Mouse (Mus musculus): ENCODE measurements around the gene Fuca1. TPM values are rescaled to one million over a fixed set of nuclear protein-coding genes. Genes with fewer than 3 reads are reported as not detected.

Gene Fuca1
- total and polyA plus RNA-seq, 3 experiments: 32.6 to 77.6 (median 66.5) TPM

GRCm38 (mm10) chr4:135986943-135987710 lies 66.6 kb downstream of the Fuca1 start, which contains the start of gene Pithd1:
Gene Pithd1, minus strand, starts transcription at chr4:135987264.
- peaks cover 18 to 30% of the 10 kb centered on the region in 2 experiments for H3K36me3 ChIP-seq (replicated peaks in 1 of 2; ENCODE audit: control insufficient read depth in 1 of 2, insufficient read depth in 1 of 2, low read length in 1 of 2)
- H3K4me2 ChIP-seq (ENCODE audit: insufficient read depth, low read depth, poor library complexity, severe bottlenecking): peak within 1 kb of the TSS; percentile 82
- peak within 1 kb of the TSS; percentile 96 to 99 (median 96) for H3K4me3 ChIP-seq (replicated peaks in 1 of 3; ENCODE audit: low read depth in 2 of 3, low read length in 2 of 3, poor library complexity in 1 of 3)
- peak within 1 kb of the TSS; percentile 70 for H3K9ac ChIP-seq (ENCODE audit: insufficient read depth, low read depth)
- H3K27me3 ChIP-seq (replicated peaks): no peaks in the 10 kb centered on the region
- peak within 1 kb of the TSS; percentile 14; the same call in 1 of the 2 replicates for H3K27ac ChIP-seq (ENCODE audit: insufficient read depth, low read depth)
- peaks cover 2 to 26% of the 10 kb centered on the region in 2 experiments; a peak in 2 of 4 replicates for H3K4me1 ChIP-seq (ENCODE audit: control insufficient read depth in 1 of 2, insufficient read depth in 2 of 2)
- in situ Hi-C loops (cut with MboI; ENCODE audit: low pct_ligation_motif_present, low pct_unique_long_range_greater_than_20kb, low sequenced_read_pairs) (loop anchor here (5.0 kb wide), 1 partner anchor 45 kb away; no protein-coding TSS in a partner anchor), dilution Hi-C loops (cut with MboI; ENCODE audit: extremely low pct_ligation_motif_present, extremely low pct_unique_long_range_greater_than_20kb, low sequenced_read_pairs) (no loop called here)
- peak; percentile 91 for DNase-seq (ENCODE audit: extremely low read depth)
- peaks cover 21% of the 10 kb centered on the region for H3K79me2 ChIP-seq (replicated peaks; ENCODE audit: control insufficient read depth, extremely low read depth, insufficient read depth, poor library complexity, severe bottlenecking)
- peaks cover 7% of the 10 kb centered on the region for H3K9me3 ChIP-seq (replicated peaks; ENCODE audit: low read length)
- TF ChIP-seq MYC (IDR thresholded peaks at IDR 0.05; ENCODE audit: low read depth, low read length) (peak; percentile 80), MXI1 (IDR thresholded peaks at IDR 0.05; ENCODE audit: low read depth, low read length) (peak; percentile 86), SMC3 (IDR thresholded peaks at IDR 0.05; ENCODE audit: low read depth, low read length) (no peak; the same call in 1 of the 2 replicates), ELF1 (IDR thresholded peaks at IDR 0.05; ENCODE audit: low read depth, low read length) (peak; percentile 49; the same call in 1 of the 2 replicates), MAX (IDR thresholded peaks at IDR 0.05; ENCODE audit: low read length) (peak; percentile 84), ZKSCAN1 (IDR thresholded peaks at IDR 0.05; ENCODE audit: borderline replicate concordance, low read depth, low read length) (no peak), ZNF384 (IDR thresholded peaks at IDR 0.05; ENCODE audit: low read depth, low read length) (no peak), CTCF (conservative IDR thresholded peaks at IDR 0.05 in 1 of 2, IDR thresholded peaks at IDR 0.05 in 1 of 2; ENCODE audit: low read depth in 2 of 2, low read length in 2 of 2) (peak in 1 of 2 experiments; percentile 35; a peak in 1 of 4 replicates), BHLHE40 (IDR thresholded peaks at IDR 0.05; ENCODE audit: low read depth, low read length) (0 out of 2 replicates have a peak, but pooled peaks have one; percentile 14), ETS1 (conservative IDR thresholded peaks at IDR 0.05; ENCODE audit: low read depth, low read length) (no peak), RAD21 (IDR thresholded peaks at IDR 0.05; ENCODE audit: low read depth, low read length) (no peak), ZC3H11A (IDR thresholded peaks at IDR 0.05; ENCODE audit: low read depth, low read length) (no peak), HCFC1 (IDR thresholded peaks at IDR 0.05; ENCODE audit: low read depth, low read length) (peak; percentile 76), RCOR1 (conservative IDR thresholded peaks at IDR 0.05; ENCODE audit: low read depth, low read length) (no peak), POLR2AphosphoS2 (IDR thresholded peaks at IDR 0.05; ENCODE audit: low read depth, low read length) (peak; percentile 88; the same call in 1 of the 2 replicates), CHD1 (IDR thresholded peaks at IDR 0.05; ENCODE audit: low read depth, low read length) (no peak), EP300 (IDR thresholded peaks at IDR 0.05; ENCODE audit: low read length) (no peak), TBP (conservative IDR thresholded peaks at IDR 0.05; ENCODE audit: low read depth, low read length) (peak; percentile 51), USF2 (conservative IDR thresholded peaks at IDR 0.05; ENCODE audit: low read depth, low read length) (no peak), MEF2A (IDR thresholded peaks at IDR 0.05; ENCODE audit: borderline replicate concordance, low read depth, low read length) (peak; percentile 65; the same call in 1 of the 2 replicates), SIN3A (IDR thresholded peaks at IDR 0.05; ENCODE audit: low read length) (peak; percentile 92), MAFK (IDR thresholded peaks at IDR 0.05; ENCODE audit: insufficient replicate concordance, low read length) (no peak), KAT2A (IDR thresholded peaks at IDR 0.05; ENCODE audit: insufficient replicate concordance, low read length) (no peak), NRF1 (IDR thresholded peaks at IDR 0.05; ENCODE audit: low read depth, low read length) (peak; percentile 99), CHD2 (IDR thresholded peaks at IDR 0.05; ENCODE audit: low read length) (no peak), IRF4 (IDR thresholded peaks at IDR 0.05; ENCODE audit: low read depth, low read length) (peak; percentile 50; the same call in 1 of the 2 replicates), ZMIZ1 (IDR thresholded peaks at IDR 0.05; ENCODE audit: low read depth, low read length) (peak; percentile 97), UBTF (IDR thresholded peaks at IDR 0.05; ENCODE audit: low read depth, low read length) (peak; percentile 94), JUN (IDR thresholded peaks at IDR 0.05; ENCODE audit: insufficient read depth, low read depth, low read length) (no peak), MAZ (IDR thresholded peaks at IDR 0.05; ENCODE audit: low read depth, low read length) (peak; percentile 79), TCF12 (IDR thresholded peaks at IDR 0.05; ENCODE audit: low read depth, low read length) (peak; percentile 82), JUND (conservative IDR thresholded peaks at IDR 0.05; ENCODE audit: low read depth, low read length) (no peak), PAX5 (IDR thresholded peaks at IDR 0.05; ENCODE audit: low read length) (no peak), POLR2A (IDR thresholded peaks at IDR 0.05; ENCODE audit: low read depth, low read length) (peak; percentile 97), E2F4 (IDR thresholded peaks at IDR 0.05; ENCODE audit: insufficient replicate concordance, low read depth, low read length) (no peak), GABPA (IDR thresholded peaks at IDR 0.05; ENCODE audit: insufficient replicate concordance, low read depth, low read length) (no peak), USF1 (IDR thresholded peaks at IDR 0.05; ENCODE audit: low read depth, low read length) (no peak), NELFE (IDR thresholded peaks at IDR 0.05; ENCODE audit: low read depth, low read length) (peak; percentile 96)

Measured in CH12.LX (cell line).